Mouse (Mus musculus): ENCODE measurements around the gene Irak3. TPM values are rescaled to one million over a fixed set of nuclear protein-coding genes. Genes with fewer than 3 reads are reported as not detected.

Gene Irak3
- polyA plus RNA-seq, 2 experiments, result 0.78 to 1.4 TPM

- no peak overlapping the region for H3K4me3 ChIP-seq (ENCODE audit: insufficient read depth in 1 of 2, low read depth in 2 of 2, low read length in 2 of 2)
- TF ChIP-seq EP300 (IDR thresholded peaks at IDR 0.05; ENCODE audit: low read depth) (no peak), CTCF (IDR thresholded peaks at IDR 0.05; ENCODE audit: low read depth) (no peak)
- H3K9me3 ChIP-seq (ENCODE audit: control insufficient read depth, low read length), result no peaks in the 10 kb centered on the region
- H3K36me3 ChIP-seq (replicated peaks; ENCODE audit: control insufficient read depth, insufficient read depth, low read depth), result no peaks in the 10 kb centered on the region
- no peak for ATAC-seq (ENCODE audit: insufficient read depth)
- no peaks in the 10 kb centered on the region for H3K4me1 ChIP-seq (replicated peaks; ENCODE audit: control insufficient read depth in 2 of 2, insufficient read depth in 2 of 2, low read length in 1 of 2)
- H3K9ac ChIP-seq (replicated peaks), result no peak overlapping the region
- no peak overlapping the region for H3K27ac ChIP-seq
- H3K4me2 ChIP-seq (ENCODE audit: low read depth), result no peak overlapping the region
- DNase-seq (ENCODE audit: low read depth in 3 of 3, low spot score in 3 of 3), result no peak
- 42% methylated on average over 6 of the region's 6 CpGs for WGBS (ENCODE audit: insufficient replicate concordance)
- no peaks in the 10 kb centered on the region for H3K27me3 ChIP-seq (ENCODE audit: control insufficient read depth, insufficient read depth, low read length)
Observed at GRCm38 (mm10) chr10:120239476-120239875, 37.5 kb upstream of the Irak3 start.

- Histone ChIP-seq H3K27me3 (ENCODE audit: control insufficient read depth, insufficient read depth, low read length) (no peaks in the 10 kb centered on the region), H3K4me1 (replicated peaks; ENCODE audit: control insufficient read depth in 2 of 2, insufficient read depth in 2 of 2, low read length in 1 of 2) (no peaks in the 10 kb centered on the region), H3K4me2 (ENCODE audit: low read depth) (no peak overlapping the region), H3K27ac (no peak overlapping the region), H3K9ac (replicated peaks) (no peak overlapping the region), H3K36me3 (replicated peaks; ENCODE audit: control insufficient read depth, insufficient read depth, low read depth) (no peaks in the 10 kb centered on the region), H3K4me3 (ENCODE audit: insufficient read depth in 1 of 2, low read depth in 2 of 2, low read length in 2 of 2) (no peak overlapping the region), H3K9me3 (ENCODE audit: control insufficient read depth, low read length) (no peaks in the 10 kb centered on the region)
- TF ChIP-seq CTCF (IDR thresholded peaks at IDR 0.05; ENCODE audit: low read depth) (no peak), EP300 (IDR thresholded peaks at IDR 0.05; ENCODE audit: low read depth) (no peak)
- ATAC-seq (ENCODE audit: insufficient read depth) (no peak), DNase-seq (ENCODE audit: low read depth in 3 of 3, low spot score in 3 of 3) (no peak)
- WGBS (ENCODE audit: insufficient replicate concordance), result 75% methylated on average over 8 of the region's 8 CpGs
Observed at GRCm38 (mm10) chr10:120238241-120238640, 36.3 kb upstream of the Irak3 start.

GRCm38 (mm10) chr10:120236855-120237254 lies 34.9 kb upstream of the Irak3 start:
- no peaks in the 10 kb centered on the region for H3K27me3 ChIP-seq (ENCODE audit: control insufficient read depth, insufficient read depth, low read length)
- DNase-seq (ENCODE audit: low read depth in 3 of 3, low spot score in 3 of 3), result no peak
- no peaks in the 10 kb centered on the region for H3K36me3 ChIP-seq (replicated peaks; ENCODE audit: control insufficient read depth, insufficient read depth, low read depth)
- no peaks in the 10 kb centered on the region for H3K9me3 ChIP-seq (ENCODE audit: control insufficient read depth, low read length)
- H3K9ac ChIP-seq (replicated peaks), result no peak overlapping the region
- no peak for TF ChIP-seq CTCF (IDR thresholded peaks at IDR 0.05; ENCODE audit: low read depth)
- TF ChIP-seq EP300 (IDR thresholded peaks at IDR 0.05; ENCODE audit: low read depth), result no peak
- H3K4me3 ChIP-seq (ENCODE audit: insufficient read depth in 1 of 2, low read depth in 2 of 2, low read length in 2 of 2), result no peak overlapping the region
- no peak overlapping the region for H3K27ac ChIP-seq
- no peak for ATAC-seq (ENCODE audit: insufficient read depth)
- no peaks in the 10 kb centered on the region for H3K4me1 ChIP-seq (replicated peaks; ENCODE audit: control insufficient read depth in 2 of 2, insufficient read depth in 2 of 2, low read length in 1 of 2)
- WGBS (ENCODE audit: insufficient replicate concordance), result 57% methylated on average over 9 of the region's 9 CpGs
- H3K4me2 ChIP-seq (ENCODE audit: low read depth), result no peak overlapping the region

GRCm38 (mm10) chr10:120233655-120234367 lies 31.9 kb upstream of the Irak3 start:
- WGBS (ENCODE audit: insufficient replicate concordance), result 22% methylated on average over 18 of the region's 18 CpGs
- H3K9ac ChIP-seq (replicated peaks), result no peak overlapping the region; the same call in 1 of the 2 replicates
- DNase-seq (ENCODE audit: low read depth in 3 of 3, low spot score in 3 of 3) (peak; percentile 48 to 58 (median 57)), ATAC-seq (ENCODE audit: insufficient read depth) (peak; percentile 34; the same call in 1 of the 2 replicates)
- peak; percentile 75 for TF ChIP-seq CTCF (IDR thresholded peaks at IDR 0.05; ENCODE audit: low read depth)
- no peak for TF ChIP-seq EP300 (IDR thresholded peaks at IDR 0.05; ENCODE audit: low read depth)
- H3K4me2 ChIP-seq (ENCODE audit: low read depth), result peak overlapping the region; percentile 52
- no peaks in the 10 kb centered on the region for H3K4me1 ChIP-seq (replicated peaks; ENCODE audit: control insufficient read depth in 2 of 2, insufficient read depth in 2 of 2, low read length in 1 of 2)
- H3K4me3 ChIP-seq (ENCODE audit: insufficient read depth in 1 of 2, low read depth in 2 of 2, low read length in 2 of 2), result peak overlapping the region; percentile 23 to 25; a peak in 2 of 4 replicates
- H3K9me3 ChIP-seq (ENCODE audit: control insufficient read depth, low read length), result no peaks in the 10 kb centered on the region
- no peaks in the 10 kb centered on the region for H3K27me3 ChIP-seq (ENCODE audit: control insufficient read depth, insufficient read depth, low read length)
- H3K36me3 ChIP-seq (replicated peaks; ENCODE audit: control insufficient read depth, insufficient read depth, low read depth), result peaks cover 7% of the 10 kb centered on the region
- H3K27ac ChIP-seq, result no peak overlapping the region

GRCm38 (mm10) chr10:120231718-120232117 lies 29.8 kb upstream of the Irak3 start:
- Histone ChIP-seq H3K9ac (replicated peaks) (no peak overlapping the region), H3K4me2 (ENCODE audit: low read depth) (no peak overlapping the region), H3K27me3 (ENCODE audit: control insufficient read depth, insufficient read depth, low read length) (no peaks in the 10 kb centered on the region), H3K4me3 (ENCODE audit: insufficient read depth in 1 of 2, low read depth in 2 of 2, low read length in 2 of 2) (no peak overlapping the region), H3K36me3 (replicated peaks; ENCODE audit: control insufficient read depth, insufficient read depth, low read depth) (peaks cover 11% of the 10 kb centered on the region), H3K9me3 (ENCODE audit: control insufficient read depth, low read length) (no peaks in the 10 kb centered on the region), H3K27ac (no peak overlapping the region), H3K4me1 (replicated peaks; ENCODE audit: control insufficient read depth in 2 of 2, insufficient read depth in 2 of 2, low read length in 1 of 2) (peaks cover 0 to 5% of the 10 kb centered on the region in 2 experiments; a peak in 3 of 4 replicates)
- 23% methylated on average over 5 of the region's 5 CpGs for WGBS (ENCODE audit: insufficient replicate concordance)
- TF ChIP-seq CTCF (IDR thresholded peaks at IDR 0.05; ENCODE audit: low read depth), result peak; percentile 88
- TF ChIP-seq EP300 (IDR thresholded peaks at IDR 0.05; ENCODE audit: low read depth), result no peak
- ATAC-seq (ENCODE audit: insufficient read depth) (no peak), DNase-seq (ENCODE audit: low read depth in 3 of 3, low spot score in 3 of 3) (peak in 1 of 3 experiments; percentile 36)
